Mouse (Mus musculus) midbrain, embryonic 14.5 days (tissue): ENCODE results near the gene Bloc1s4. TPM values are rescaled to one million over a fixed set of nuclear protein-coding genes. Genes with fewer than 3 reads are reported as not detected.
"Not testable (repeated sequence)": the region's sequence is repeated elsewhere in the genome, so short reads cannot be mapped to it uniquely, and the experiment has no call there.

Source experiments
- ATAC-seq: fragments of 200-750 bp; cut with Nextera tagmentation; 2 replicates; pipeline ENCODE4 v1.8.0; 2017; ENCODE audit warnings: moderate number of reproducible peaks, moderate library complexity; ENCODE audit not compliant: low FRiP score, low TSS enrichment
- DNase-seq: peaks from one replicate; pipeline ENCODE4 v3.0.0-alpha.2; 2015
- H3K27ac ChIP-seq: fragments of 300-500 bp; sonication (generic); replicated peaks from 2 replicates; pipeline ENCODE4 v1.5.1; 2014; ENCODE audit warnings: mild to moderate bottlenecking, low read depth, low read length, moderate library complexity
- H3K27me3 ChIP-seq: fragments of 300-500 bp; sonication (generic); 2 replicates; pipeline ENCODE4 v1.6.1; 2014; ENCODE audit warnings: low read length, control low read depth, mixed read lengths; ENCODE audit not compliant: control insufficient read depth, insufficient read depth
- H3K36me3 ChIP-seq: fragments of 300-500 bp; sonication (generic); 2 replicates; pipeline ENCODE4 v1.6.1; 2014; ENCODE audit warnings: low read length, control low read depth; ENCODE audit not compliant: control insufficient read depth, insufficient read depth
- H3K4me1 ChIP-seq: fragments of 300-500 bp; sonication (generic); 2 replicates; pipeline ENCODE4 v1.6.1; 2014; ENCODE audit warnings: mild to moderate bottlenecking, antibody characterized with exemption, low read length, control low read depth; ENCODE audit not compliant: control insufficient read depth, insufficient read depth
- H3K4me2 ChIP-seq: fragments of 300-500 bp; sonication (generic); 2 replicates; pipeline ENCODE4 v1.6.1; 2014; ENCODE audit warnings: mild to moderate bottlenecking, low read length, moderate library complexity
- H3K4me3 ChIP-seq: fragments of 300-500 bp; sonication (generic); replicated peaks from 2 replicates; pipeline ENCODE4 v1.5.1; 2014; ENCODE audit warnings: low read depth, low read length
- H3K9ac ChIP-seq: fragments of 300-500 bp; sonication (generic); replicated peaks from 2 replicates; pipeline ENCODE4 v1.6.1; 2014; ENCODE audit warnings: mild to moderate bottlenecking, low read length, moderate library complexity
- H3K9me3 ChIP-seq: fragments of 300-500 bp; sonication (generic); 2 replicates; pipeline ENCODE4 v1.6.1; 2016; ENCODE audit warnings: low read length, control low read depth, mixed read lengths; ENCODE audit not compliant: control insufficient read depth
- WGBS: fragments of 180-500 bp; shearing (Covaris S2); extraction: QIAGEN DNeasy Blood & Tissue Kit; methylation state at CpG from one replicate; pipeline ENCODE4 v1.1.7; 2014; 5-methylcytosine and 5-hydroxymethylcytosine counted together
- polyA plus RNA-seq: library from polyadenylated mRNA; unstranded; fragments of >200 nt; fragmentation: Nextera tagmentation; extraction: Ambion mirVana; gene quantifications from 2 replicates; pipeline ENCODE4 v1.2.1, GENCODE M21; 2014

Gene Bloc1s4
- polyA plus RNA-seq: 28.6 and 28.8 TPM in 2 replicates

DNA sequence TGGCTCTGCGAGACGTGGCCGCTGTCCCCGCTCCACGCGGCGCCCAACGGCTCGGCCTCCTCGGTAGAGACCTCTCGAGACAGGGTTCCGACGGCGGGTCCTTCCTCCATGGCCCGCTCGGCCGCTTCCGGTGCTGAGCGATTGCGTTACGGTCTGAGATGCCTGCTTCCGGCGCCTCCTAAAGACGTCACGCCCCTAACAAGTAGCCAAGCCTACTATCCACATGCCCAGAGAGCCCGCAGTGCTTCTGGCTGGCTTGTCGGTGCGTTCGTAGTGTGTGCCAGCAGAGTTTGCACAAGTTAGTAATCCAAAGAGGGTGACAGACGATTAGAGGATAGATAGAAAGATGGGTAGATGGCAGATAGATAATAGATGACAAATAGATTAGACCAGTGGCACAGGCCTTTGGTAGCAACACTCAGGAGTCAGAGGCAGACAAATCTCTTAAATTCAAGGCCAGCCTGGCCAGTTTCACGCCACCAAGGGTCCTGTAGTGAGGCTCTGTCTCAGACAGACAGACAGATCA is at the start of gene Bloc1s4:
TSS of gene Bloc1s4 (minus strand) at position 115 of the 526 bp plus-strand sequence.
- Histone ChIP-seq H3K27ac (peak within 1 kb of the TSS; percentile 27; the same call in 1 of the 2 replicates), H3K27me3 (no peaks in the 10 kb centered on the region), H3K36me3 (no peaks in the 10 kb centered on the region), H3K9me3 (no peaks in the 10 kb centered on the region), H3K4me3 (peak within 1 kb of the TSS; percentile 97), H3K4me2 (peak within 1 kb of the TSS; percentile 98), H3K4me1 (peaks cover 12% of the 10 kb centered on the region), H3K9ac (peak within 1 kb of the TSS; percentile 81)
- WGBS: 4% methylated on average over 31 of the region's 31 CpGs
- peak; percentile 97 for ATAC-seq
- peak; percentile 98 for DNase-seq

DNA sequence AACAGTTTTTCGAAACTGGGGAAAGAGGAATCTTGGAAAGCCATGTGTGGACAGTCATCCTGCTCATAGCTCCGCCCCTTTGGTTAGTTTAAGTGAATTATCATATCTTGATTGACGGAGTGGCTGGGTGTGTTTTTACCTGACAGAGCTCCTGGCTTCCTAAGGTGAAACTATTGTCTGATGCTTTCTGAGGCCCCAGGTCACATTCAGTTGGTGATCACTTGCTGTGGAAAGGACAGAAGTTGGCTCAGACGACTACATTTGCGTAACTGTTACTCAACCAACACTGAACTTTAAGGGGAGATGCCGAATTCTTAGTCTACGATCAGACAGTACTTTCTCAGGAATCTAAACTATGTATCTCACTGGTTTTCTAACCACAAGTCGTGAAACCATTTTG is 48.8 kb upstream of the Bloc1s4 start:
- no peak overlapping the region for H3K27ac ChIP-seq
- H3K4me1 ChIP-seq: peaks cover 13% of the 10 kb centered on the region
- WGBS: 50% methylated on average over 8 of the region's 8 CpGs
- H3K36me3 ChIP-seq: peaks cover 13% of the 10 kb centered on the region
- no peaks in the 10 kb centered on the region for H3K27me3 ChIP-seq
- H3K9me3 ChIP-seq: no peaks in the 10 kb centered on the region
- H3K9ac ChIP-seq: peak overlapping the region; percentile 48; the same call in 1 of the 2 replicates
- H3K4me3 ChIP-seq: peak overlapping the region; percentile 64
- DNase-seq: peak; percentile 11
- no peak for ATAC-seq
- peak overlapping the region; percentile 72 for H3K4me2 ChIP-seq

DNA sequence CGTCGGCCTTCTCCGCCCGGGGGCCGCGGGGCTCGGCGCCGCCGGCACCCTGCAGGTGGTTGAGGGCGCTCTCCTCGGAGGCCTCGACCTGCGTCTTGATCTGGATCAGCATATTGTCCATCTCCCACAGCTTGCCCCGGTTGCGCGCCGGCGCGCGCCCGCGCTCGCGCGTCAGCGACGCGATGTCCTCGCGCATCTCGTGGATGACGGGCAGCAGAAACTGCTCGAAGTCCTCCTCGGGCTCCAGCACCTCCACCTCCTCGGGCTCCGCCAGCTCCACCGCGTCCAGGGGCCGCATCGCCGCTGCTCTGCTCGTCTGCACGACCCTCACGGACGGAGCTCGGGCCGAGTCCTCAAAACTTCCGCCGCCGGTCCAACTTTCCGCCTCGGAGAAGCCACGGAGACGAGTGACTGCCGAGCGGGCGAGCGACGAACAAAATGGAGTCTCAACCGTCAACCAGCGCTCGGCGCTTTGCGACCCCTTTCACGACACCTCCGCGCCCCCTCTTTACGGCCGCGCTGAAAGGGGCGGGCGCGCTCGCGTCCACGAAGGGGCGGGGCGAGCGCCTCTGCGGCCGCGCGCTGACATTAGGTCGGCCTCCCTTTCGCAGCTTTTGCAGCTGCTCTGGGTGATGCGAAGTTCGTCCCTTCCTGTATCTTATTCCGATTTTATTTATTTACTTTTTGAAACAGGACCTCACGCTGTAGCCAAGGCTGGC is 48.0 kb upstream of the Bloc1s4 start, which contains the start of gene Mrfap1:
TSS of gene Mrfap1 (minus strand) at position 477 of the 719 bp plus-strand sequence.
- Histone ChIP-seq H3K4me3 (peak within 1 kb of the TSS; percentile 64), H3K4me2 (peak within 1 kb of the TSS; percentile 72), H3K4me1 (peaks cover 13% of the 10 kb centered on the region), H3K9ac (peak within 1 kb of the TSS; percentile 73), H3K36me3 (peaks cover 13% of the 10 kb centered on the region), H3K27ac (peak within 1 kb of the TSS; percentile 91)
- DNase-seq: peak; percentile 98
- under 1% methylated on average over 90 of the region's 90 CpGs for WGBS
- H3K9me3 ChIP-seq, H3K27me3 ChIP-seq: not testable (repeated sequence)
- ATAC-seq: peak; percentile 82

DNA sequence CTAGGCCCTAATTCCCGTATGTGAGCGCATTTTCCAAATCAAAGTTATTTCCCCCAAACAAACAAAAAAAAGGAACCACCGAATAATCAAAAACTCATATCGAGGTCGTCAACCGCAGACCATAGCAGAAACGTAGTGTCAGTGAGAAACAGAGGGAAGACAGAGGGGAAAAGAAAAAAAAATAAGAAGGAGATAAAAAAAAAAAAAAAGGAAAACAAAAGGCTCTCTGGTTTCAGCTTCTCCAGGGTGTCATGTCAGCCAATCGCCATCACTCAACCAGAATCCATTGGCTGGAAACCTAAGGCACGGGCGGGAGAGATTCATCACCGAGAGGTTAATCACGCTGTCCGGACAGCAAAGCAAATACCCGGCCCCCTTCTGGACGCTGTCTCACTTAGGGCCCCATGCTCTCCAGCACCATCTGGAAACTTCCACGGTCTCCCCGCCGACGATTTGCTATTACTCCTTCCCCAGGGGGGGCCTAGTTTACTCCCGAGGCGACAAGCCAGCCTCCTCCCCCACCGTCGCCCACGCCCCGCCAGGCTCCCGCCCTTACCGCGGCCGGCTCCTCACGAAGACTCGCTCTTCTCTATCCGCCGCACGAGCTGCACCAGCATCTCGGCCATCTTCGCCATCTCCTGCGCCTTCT is 47.3 kb upstream of the Bloc1s4 start:
- Histone ChIP-seq H3K4me2 (peak overlapping the region; percentile 72), H3K4me1 (peaks cover 13% of the 10 kb centered on the region), H3K27ac (peak overlapping the region; percentile 91), H3K9ac (peak overlapping the region; percentile 73), H3K4me3 (peak overlapping the region; percentile 64), H3K36me3 (peaks cover 13% of the 10 kb centered on the region)
- peak; percentile 70 for DNase-seq
- WGBS: 8% methylated on average over 37 of the region's 37 CpGs
- not testable (repeated sequence) for H3K27me3 ChIP-seq, H3K9me3 ChIP-seq
- peak; percentile 59 for ATAC-seq

DNA sequence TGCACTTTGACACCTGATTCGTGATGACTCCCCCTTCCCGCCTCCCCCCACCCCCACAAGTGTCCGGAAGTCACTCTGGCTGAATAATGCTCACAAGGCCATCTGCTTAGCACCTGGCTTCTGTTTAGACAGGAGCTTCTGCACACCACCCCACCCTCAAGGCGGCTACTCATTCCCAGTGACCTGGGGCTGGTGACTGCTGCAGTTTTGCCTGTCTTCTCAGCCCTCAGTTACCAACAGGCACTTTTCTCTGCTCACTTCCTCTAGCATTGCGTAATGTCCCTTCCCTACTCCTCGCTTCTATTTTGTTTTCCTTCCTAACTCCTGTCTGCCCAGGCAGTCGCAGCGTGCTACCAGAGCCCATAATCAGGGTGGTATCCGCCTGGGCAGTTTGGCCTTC is 43.4 kb upstream of the Bloc1s4 start:
- Histone ChIP-seq H3K4me3 (no peak overlapping the region), H3K9ac (no peak overlapping the region), H3K4me2 (no peak overlapping the region), H3K9me3 (no peaks in the 10 kb centered on the region), H3K27ac (no peak overlapping the region), H3K4me1 (peaks cover 7% of the 10 kb centered on the region), H3K27me3 (no peaks in the 10 kb centered on the region), H3K36me3 (peaks cover 13% of the 10 kb centered on the region)
- DNase-seq (no peak), ATAC-seq (no peak)
- WGBS: 87% methylated on average over 9 of the region's 9 CpGs

DNA sequence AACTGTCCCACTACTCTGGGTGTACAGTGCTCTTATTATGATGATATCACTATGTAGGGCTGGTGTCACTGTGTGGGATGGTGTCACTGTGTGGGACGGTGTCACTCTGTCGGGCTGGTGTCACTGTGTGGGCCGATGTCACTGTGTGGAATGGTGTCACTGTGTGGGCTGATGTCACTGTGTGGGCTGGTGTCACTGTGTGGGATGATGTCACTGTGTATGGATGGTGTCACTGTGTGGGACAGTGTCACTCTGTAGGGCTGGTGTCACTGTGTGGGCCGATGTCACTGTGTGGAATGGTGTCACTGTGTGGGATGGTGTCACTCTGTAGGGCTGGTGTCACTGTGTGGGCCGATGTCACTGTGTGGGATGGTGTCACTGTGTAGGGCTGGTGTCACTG is 37.6 kb upstream of the Bloc1s4 start:
- H3K9ac ChIP-seq: no peak overlapping the region
- no peaks in the 10 kb centered on the region for H3K36me3 ChIP-seq
- H3K4me2 ChIP-seq: no peak overlapping the region
- 96% methylated on average over 5 of the region's 5 CpGs for WGBS
- no peak overlapping the region for H3K4me3 ChIP-seq
- DNase-seq (no peak), ATAC-seq (no peak)
- H3K4me1 ChIP-seq: no peaks in the 10 kb centered on the region
- H3K27ac ChIP-seq: no peak overlapping the region
- no peaks in the 10 kb centered on the region for H3K9me3 ChIP-seq
- no peaks in the 10 kb centered on the region for H3K27me3 ChIP-seq

DNA sequence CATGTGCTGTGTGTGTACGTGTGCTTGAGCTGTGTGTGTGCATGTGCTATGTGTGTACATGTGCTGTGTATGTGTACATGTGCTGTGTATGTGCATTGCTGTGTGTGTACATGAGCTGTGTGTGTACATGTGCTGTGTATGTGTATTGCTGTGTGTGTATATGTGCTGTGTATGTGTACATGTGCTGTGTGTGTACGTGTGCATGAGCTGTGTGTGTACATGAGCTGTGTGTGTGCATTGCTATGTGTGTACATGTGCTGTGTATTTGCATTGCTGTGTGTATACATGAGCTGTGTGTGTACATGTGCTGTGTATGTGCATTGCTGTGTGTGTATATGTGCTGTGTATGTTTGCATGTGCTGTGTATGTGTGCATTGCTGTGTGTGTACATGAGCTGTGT is 31.1 kb upstream of the Bloc1s4 start:
- Histone ChIP-seq H3K4me2 (no peak overlapping the region), H3K27me3 (no peaks in the 10 kb centered on the region), H3K4me1 (no peaks in the 10 kb centered on the region), H3K9ac (no peak overlapping the region), H3K27ac (no peak overlapping the region), H3K36me3 (no peaks in the 10 kb centered on the region), H3K9me3 (no peaks in the 10 kb centered on the region), H3K4me3 (no peak overlapping the region)
- 88% methylated on average over 2 of the region's 2 CpGs for WGBS
- ATAC-seq: no peak
- no peak for DNase-seq

DNA sequence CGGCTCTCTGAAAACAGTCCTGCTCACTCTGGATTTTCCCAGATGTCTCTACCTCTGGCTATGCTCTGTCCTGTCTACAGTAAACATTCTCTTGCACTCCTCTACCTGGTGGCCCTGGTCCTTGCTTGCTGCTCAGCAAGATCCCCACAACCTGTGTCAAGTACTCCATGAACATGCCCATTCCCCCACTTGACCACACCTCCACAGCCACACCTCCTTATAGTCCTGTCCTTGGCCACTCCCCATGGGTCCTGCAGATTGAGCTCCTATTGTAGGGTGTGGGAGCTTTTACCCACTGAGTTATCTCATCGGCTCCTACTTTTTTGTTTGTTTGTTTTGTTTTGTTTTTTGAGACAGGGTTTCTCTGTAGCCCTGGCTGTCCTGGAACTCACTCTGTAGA is 30.5 kb upstream of the Bloc1s4 start:
- Histone ChIP-seq H3K9ac (no peak overlapping the region), H3K36me3 (no peaks in the 10 kb centered on the region), H3K9me3 (no peaks in the 10 kb centered on the region), H3K27me3 (no peaks in the 10 kb centered on the region), H3K4me3 (no peak overlapping the region), H3K4me2 (no peak overlapping the region), H3K4me1 (no peaks in the 10 kb centered on the region), H3K27ac (no peak overlapping the region)
- DNase-seq (no peak), ATAC-seq (no peak)
- 91% methylated on average over 1 of the region's 2 CpGs for whole genome bisulfite sequencing
